Mouse (Mus musculus) megakaryocyte-erythroid progenitor cell, adult 5-6 weeks (primary cell): ENCODE measurements around the gene 1700123O20Rik. TPM values are rescaled to one million over a fixed set of nuclear protein-coding genes. Genes with fewer than 3 reads are reported as not detected.
A peak's percentile ranks its signal among the peaks of the same experiment; 100 is the strongest.

Source experiments
- ATAC-seq: replicated peaks from 2 replicates; pipeline ENCODE4 v1.8.0; 2016; ENCODE audit warnings: mild to moderate bottlenecking, inconsistent platforms; ENCODE audit not compliant: severe bottlenecking, poor library complexity, low FRiP score, low TSS enrichment
- total RNA-seq, 2 experiments: library from RNA; stranded (forward) in 1 of 2; stranded (reverse) in 1 of 2; fragments of 200-1000, 215-1000 nt in 1 of 2; fragments of >200 nt in 1 of 2; fragmentation: Nextera tagmentation in 1 of 2; gene quantifications; 2 replicates each; pipeline ENCODE4 v1.2.3; 2014 to 2017

Gene 1700123O20Rik
- total RNA-seq, 2 experiments from 2014 or later: 37.1 to 58.4 TPM

GRCm38 (mm10) chr14:54674317-54674716, 11.7 kb upstream of the 1700123O20Rik start:
- no peak for ATAC-seq

DNA sequence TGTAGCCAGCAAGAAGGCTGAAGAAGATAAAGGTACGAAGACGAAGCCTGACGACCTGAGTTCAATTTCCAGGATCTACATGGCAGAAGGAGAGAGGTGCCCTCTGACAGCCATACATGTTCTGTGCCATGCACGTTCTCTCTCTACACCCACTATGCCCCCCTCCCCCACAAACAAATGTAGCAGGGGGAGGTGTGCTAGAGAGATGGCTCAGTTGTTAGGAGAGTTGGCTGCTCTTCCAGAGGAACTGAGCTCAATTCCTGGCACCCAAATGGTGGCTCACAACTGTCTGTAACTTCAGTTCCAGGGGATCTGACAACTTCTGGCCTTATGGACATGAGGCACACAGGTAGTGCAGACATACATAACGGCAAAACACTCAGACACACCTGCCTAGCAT, 9.7 kb upstream of the 1700123O20Rik start:
- ATAC-seq: no peak

DNA sequence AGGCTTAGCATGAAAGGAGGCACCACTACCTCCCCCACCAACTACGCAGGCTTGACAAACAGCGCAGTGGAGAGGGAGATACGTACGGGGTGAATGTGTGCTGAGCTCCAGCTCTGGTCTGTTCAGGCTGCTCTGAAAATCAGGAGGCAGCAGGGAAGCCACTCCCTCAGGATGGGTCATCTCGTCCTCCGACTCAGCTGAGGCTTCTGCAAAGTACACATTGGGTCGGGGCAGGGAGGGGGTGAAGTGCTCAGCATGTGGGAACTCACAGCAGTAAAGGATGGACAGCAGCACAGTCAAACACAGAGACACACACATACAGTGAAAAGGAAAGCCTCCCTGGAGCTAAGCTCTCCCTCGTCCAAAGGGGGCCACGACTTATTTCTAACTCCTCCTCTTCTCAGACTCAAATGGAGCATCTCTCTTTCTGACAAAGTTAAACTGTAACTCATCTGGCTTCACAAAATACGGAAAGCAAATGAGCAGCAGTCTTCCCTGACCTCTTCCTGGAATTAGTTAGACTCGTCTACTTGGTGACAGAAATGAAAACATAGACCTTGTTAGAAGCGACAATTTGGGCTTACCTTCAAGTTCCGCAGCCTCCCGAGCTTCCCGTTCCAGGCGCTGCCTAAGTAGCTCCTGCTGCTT, 7.2 kb upstream of the 1700123O20Rik start:
- no peak for ATAC-seq

GRCm38 (mm10) chr14:54682396-54682795, 3.6 kb upstream of the 1700123O20Rik start:
- no peak for ATAC-seq

DNA sequence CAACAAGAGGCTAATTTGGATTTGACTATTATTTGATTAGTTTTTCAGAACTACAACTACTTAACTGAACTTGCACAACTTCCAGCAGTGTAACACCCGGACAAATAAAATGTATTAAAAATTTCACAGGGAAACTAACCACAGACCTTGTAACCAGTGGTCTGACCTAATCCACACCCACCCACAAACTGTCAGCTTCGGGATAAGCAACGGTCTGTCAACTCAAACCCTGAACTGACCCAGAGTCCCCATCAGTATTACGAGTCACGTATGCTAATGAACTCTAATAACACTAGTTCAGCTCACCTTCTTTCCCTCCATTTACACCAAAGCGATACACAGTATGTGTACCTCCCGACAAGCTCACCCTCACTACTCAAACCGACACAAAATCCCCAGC, 545 bp upstream of the 1700123O20Rik start:
- ATAC-seq: no peak

DNA sequence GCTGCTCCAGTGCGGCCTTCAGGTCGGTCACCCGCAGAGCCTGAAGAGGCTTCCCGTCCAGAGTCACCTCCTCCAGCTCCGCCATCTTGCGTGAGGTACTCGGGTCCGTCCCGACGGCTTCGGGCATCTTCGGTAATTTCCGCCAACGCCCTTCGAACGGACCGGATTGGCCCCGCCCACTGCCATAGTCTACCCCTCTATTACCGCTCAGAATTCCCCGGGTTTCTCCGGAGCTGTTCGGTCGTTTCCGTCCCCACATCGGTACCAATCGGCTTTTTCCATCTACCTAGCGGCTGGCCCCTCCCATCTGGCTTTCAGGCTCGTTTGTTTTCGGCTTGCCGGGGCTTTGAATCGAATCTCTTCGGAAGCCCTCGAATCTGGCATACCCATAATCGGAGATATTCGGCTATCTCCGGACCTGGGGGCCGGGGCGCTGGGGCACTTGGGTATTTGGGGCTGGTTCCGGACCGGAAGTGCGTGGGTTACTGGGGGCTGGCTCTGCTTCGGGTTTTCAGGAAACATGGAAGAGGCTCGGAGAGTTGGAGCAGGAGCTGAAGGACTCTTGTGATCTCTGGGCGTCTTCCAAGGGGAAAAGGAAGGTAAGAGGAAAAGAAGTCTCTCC, 617 bp downstream of the 1700123O20Rik start, which contains the start of gene Acin1:
Acin1 (minus strand) TSS at position 410 of the 622 bp plus-strand sequence.
- peak; percentile 88 for ATAC-seq

DNA sequence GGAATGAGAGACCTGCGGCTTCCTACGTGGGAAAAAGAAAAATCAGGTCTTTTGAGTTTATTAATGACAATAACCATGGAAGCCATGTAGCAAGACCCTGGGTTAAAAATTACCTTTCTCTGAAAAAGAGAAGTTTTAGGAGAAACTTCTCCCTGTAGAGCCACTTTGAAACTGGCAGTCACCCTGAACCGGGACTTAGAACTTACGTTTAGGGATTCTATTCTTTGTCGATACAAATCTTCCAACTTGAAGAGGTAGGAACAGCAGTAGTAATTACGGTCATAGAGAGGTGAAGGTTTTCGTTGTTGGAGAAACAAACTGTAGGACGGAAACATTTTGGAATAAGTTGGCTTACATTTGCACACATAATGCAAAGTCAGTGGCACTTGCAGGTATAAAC, 1.2 kb downstream of the 1700123O20Rik start:
- no peak for ATAC-seq

GRCm38 (mm10) chr14:54695042-54695441, 9.0 kb downstream of the 1700123O20Rik start:
- no peak for ATAC-seq

GRCm38 (mm10) chr14:54696752-54697151, 10.7 kb downstream of the 1700123O20Rik start:
- ATAC-seq: no peak

GRCm38 (mm10) chr14:54698733-54699132, 12.7 kb downstream of the 1700123O20Rik start, which contains the start of gene Gm29776:
Gene Gm29776 (minus strand): TSS chr14:54698833.
- ATAC-seq: no peak

DNA sequence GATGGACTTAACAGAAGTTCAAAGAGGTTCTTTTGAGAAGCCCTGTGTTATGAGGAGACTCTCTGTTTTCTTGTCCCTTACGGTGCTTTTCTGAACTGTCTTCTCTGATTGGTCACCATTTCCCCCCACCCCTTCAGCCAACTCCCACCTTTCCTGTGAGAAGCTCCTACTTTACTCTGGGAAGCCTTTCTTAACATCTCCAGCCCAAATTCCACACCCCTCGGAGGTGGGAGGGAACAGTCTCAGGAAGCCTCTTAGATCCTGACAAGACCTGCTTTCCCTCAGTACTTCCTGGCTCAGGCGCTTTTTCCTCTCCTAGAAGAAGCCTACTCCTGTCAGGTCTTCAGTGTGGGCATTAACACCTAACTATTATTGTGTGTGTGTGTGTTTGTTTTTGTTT, 13.6 kb downstream of the 1700123O20Rik start:
- ATAC-seq: no peak

DNA sequence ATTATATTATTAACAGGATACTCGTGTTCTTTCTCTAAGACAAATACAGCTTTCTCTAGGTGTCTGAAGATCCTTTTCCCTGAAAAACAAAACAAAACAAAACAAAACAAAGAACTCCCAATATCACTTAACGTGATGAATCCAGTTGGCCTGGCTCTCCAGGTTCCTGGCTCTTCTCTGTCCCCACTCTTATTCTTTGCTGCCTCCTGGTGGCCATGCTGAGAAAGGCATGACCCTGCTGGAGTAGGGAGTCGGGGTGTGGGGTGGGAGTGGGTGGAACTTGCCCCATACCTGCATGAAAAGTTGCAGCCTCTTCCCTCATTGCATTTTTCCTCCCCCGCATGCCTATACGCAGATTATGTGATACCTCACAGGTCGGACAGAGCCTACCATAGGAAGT, 15.3 kb downstream of the 1700123O20Rik start:
- ATAC-seq: 0 out of 2 replicates have a peak, but pooled peaks have one; percentile 36

DNA sequence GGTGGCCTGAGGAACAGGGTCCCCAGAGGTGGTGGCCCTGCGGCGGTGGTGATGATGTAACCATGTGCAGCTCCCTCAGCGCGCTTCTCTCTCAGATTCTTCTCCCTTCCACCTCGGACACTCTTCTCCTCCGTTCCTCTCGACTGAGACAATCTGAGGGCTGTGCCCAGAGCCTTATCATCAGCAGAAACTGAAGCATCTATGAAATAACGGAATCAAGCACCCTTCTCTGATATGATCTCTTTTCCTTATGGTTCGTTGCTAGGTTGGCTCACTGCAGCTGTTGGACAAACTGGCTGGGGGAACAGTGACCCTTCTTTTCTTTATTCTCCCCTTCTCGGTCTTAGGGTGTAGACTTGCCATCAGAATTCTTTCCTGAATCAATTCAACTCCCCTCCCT, 17.2 kb downstream of the 1700123O20Rik start:
- ATAC-seq: no peak

GRCm38 (mm10) chr14:54705844-54706243, 19.8 kb downstream of the 1700123O20Rik start:
- peak; percentile 92 for ATAC-seq

DNA sequence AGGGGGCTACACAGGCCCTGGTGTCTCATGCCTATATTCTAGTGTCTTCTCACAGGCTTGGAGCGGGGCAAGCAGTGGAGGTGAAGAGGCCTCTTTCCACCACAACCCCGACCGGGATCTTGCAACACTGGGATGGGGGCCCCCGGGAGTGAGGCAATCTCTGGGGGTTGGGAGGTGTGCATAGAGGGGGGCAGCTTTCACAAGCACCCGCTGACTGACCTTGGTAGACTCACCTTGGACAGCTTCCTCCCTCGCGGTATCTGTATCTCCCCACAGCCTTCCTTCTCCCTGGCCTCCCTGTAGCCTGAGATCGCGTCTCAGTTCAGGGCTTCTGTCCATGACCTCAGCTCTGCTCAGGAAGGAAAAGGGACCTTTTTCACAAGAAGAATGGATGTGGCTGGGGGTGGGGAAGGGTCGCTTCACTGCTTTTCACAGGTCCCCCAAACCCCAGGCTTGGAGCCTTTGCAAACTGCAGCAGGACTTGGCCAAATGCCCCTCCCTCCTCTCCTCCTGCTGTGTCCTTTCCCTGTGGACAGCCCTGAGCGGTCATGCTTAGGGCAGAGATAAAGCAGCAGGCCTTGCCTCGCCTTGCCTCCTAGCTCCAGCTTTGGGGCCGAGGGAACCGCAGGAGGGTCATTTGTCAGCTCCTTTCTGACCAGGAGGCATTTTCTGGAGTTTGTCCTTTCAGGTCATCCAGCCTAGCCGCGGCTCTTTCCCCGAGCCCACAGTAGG, 20.7 kb downstream of the 1700123O20Rik start:
- ATAC-seq: no peak

DNA sequence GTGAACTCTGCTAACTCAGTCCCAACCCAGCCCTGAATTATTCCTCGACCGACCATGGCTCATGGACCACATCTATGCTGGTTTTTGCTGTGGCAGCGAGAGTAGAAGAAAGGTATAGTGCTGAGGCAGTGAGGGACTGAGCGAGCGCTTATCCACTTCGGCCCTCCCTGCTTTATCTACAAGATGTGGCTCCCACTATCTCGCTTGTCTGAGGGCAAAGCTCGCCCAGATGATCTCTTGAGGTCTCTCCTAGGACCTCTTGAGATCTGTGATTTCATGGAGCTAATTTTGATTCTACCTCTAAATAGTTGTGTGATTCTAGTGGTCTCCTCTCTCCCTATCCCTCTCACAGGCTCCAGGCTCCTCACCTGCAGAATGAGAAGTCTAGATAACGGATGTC, 23.0 kb downstream of the 1700123O20Rik start:
- ATAC-seq: no peak

DNA sequence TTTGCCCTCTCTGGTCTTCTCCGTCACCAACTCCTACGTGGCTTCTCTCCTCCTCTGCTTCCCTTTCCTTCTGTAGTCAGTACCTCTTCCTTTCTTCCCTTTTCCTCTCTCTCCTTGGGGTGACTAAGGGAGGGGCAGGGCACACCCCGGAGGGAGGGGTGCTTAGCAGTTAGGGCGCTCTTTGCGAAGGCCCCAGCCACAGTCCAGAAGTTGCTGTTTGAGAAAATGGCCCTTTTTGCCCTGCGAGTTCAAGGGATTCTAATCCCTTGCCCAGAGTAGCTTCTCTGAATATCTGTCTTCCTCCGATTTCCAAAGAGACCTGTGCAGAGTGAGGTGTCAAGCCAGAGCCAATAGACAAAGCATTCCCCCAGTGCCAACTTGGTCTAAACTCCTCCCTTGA, 26.1 kb downstream of the 1700123O20Rik start, which contains the start of gene Cebpe:
Cebpe (minus strand) TSS at position 101 of the 400 bp plus-strand sequence.
- no peak for ATAC-seq

DNA sequence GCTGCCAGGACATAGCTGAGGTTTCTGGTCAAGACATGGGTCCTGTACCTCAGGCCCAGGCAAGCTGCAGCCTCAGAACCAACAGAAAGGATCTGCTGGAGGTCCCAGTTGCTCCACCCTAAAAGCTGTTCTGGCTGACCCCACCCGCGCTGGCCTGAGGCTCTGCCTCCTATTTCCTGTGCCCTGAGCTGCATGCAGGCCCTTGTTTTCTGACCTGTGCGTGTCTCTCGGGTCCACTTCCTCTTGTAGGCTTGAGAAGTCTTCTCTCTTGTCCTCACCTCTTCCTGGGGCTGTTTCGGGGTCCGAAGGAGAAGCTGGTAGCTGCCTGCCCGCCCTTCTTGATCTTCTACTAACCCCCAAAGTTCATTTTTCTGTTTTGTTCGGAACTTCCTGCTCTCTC, 26.8 kb downstream of the 1700123O20Rik start:
- ATAC-seq: no peak

DNA sequence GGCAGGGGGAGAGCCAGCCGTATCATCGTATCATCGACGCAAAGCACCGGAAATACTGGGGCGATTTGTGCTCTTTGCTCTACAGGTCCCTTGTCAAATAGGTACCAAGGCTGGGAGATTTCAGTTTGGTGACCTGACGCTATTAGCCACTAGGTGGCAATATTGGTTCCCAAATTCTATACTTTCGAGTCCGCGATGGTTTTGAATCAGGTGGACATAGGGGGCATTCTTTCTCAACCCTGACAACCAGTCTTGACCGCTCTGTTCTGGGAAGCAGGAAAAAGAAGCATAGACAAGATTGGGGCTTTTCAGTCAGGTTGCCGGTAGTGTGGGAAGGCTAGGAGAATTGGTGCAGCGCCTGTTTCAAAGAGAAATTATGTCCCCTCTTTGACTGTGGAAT, 28.1 kb downstream of the 1700123O20Rik start:
- ATAC-seq: peak; percentile 49

- ATAC-seq: peak; percentile 60
Measured at GRCm38 (mm10) chr14:54714617-54715081, 28.6 kb downstream of the 1700123O20Rik start.
